Mouse (Mus musculus): ENCODE data around the gene Dnajc14. TPM values are rescaled to one million over a fixed set of nuclear protein-coding genes. Genes with fewer than 3 reads are reported as not detected.
A peak's percentile ranks its signal among the peaks of the same experiment; 100 is the strongest.

The Dnajc14 gene
- polyA plus RNA-seq, 1 experiment from 2014 or later, result 40.3 TPM

DNA sequence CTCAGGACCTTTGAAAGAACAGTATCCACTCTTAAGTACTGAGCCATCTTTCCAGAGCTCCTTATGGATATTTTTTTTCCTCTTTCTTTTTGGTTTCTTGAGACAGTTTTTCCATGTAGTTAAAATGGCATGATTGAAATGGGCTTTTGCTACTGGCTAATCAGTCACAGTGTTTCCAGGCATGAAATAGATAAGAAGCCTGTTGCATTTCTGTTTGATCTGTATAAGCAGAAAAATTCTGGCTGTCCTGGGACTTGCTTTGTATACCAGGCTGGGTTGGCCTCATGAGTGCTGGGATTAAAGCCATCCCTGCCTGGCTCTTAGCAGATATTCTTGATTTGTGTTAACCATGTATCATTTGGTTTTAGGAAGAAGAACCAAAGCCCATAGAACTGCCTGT lies 35.6 kb downstream of the Dnajc14 start:
- Histone ChIP-seq H3K9me3 (ENCODE audit: control insufficient read depth, low read length) (no peaks in the 10 kb centered on the region), H3K27ac (ENCODE audit: low read depth, low read length) (no peak overlapping the region), H3K4me3 (ENCODE audit: low read depth, low read length) (no peak overlapping the region), H3K4me2 (no peak overlapping the region), H3K9ac (ENCODE audit: low read length) (no peak overlapping the region), H3K4me1 (ENCODE audit: control insufficient read depth, insufficient read depth, low read length) (no peaks in the 10 kb centered on the region), H3K36me3 (ENCODE audit: control insufficient read depth, insufficient read depth, low read length) (peaks cover 3% of the 10 kb centered on the region; the same call in 1 of the 2 replicates), H3K27me3 (ENCODE audit: control insufficient read depth, insufficient read depth, low read length) (no peaks in the 10 kb centered on the region)
- ATAC-seq (ENCODE audit: low FRiP score) (no peak), DNase-seq (ENCODE audit: low spot score, missing footprints) (no peak)

GRCm38 (mm10) chr10:128840612-128841011 lies 36.8 kb downstream of the Dnajc14 start:
- no peak overlapping the region for H3K4me3 ChIP-seq (ENCODE audit: low read depth, low read length)
- no peaks in the 10 kb centered on the region for H3K4me1 ChIP-seq (ENCODE audit: control insufficient read depth, insufficient read depth, low read length)
- no peaks in the 10 kb centered on the region for H3K27me3 ChIP-seq (ENCODE audit: control insufficient read depth, insufficient read depth, low read length)
- no peaks in the 10 kb centered on the region for H3K9me3 ChIP-seq (ENCODE audit: control insufficient read depth, low read length)
- no peak for ATAC-seq (ENCODE audit: low FRiP score)
- no peak for DNase-seq (ENCODE audit: low spot score, missing footprints)
- H3K9ac ChIP-seq (ENCODE audit: low read length), result no peak overlapping the region
- no peak overlapping the region for H3K27ac ChIP-seq (ENCODE audit: low read depth, low read length)
- H3K4me2 ChIP-seq, result no peak overlapping the region
- H3K36me3 ChIP-seq (ENCODE audit: control insufficient read depth, insufficient read depth, low read length), result peaks cover 3% of the 10 kb centered on the region; the same call in 1 of the 2 replicates

DNA sequence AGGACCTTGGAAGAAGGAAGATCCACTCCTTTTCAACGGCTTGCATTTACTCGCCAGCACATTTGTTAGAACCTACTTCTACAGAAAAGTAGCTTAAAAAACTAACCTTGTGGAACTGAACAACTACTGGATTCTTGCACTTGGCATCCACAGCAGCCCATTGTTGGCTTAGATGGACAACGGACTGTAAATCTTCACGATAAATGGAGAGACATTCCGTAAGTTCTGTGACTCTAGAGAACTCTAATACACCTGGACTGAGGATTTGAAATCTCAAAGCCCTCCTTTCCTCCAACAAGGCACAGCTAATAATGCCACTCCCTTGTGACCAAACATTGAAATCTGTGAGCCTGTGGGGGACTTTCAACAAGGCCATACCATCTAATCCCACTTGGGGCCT lies 39.4 kb downstream of the Dnajc14 start:
- no peak overlapping the region for H3K4me2 ChIP-seq
- H3K4me3 ChIP-seq (ENCODE audit: low read depth, low read length), result no peak overlapping the region
- no peak overlapping the region for H3K9ac ChIP-seq (ENCODE audit: low read length)
- no peaks in the 10 kb centered on the region for H3K27me3 ChIP-seq (ENCODE audit: control insufficient read depth, insufficient read depth, low read length)
- no peaks in the 10 kb centered on the region for H3K9me3 ChIP-seq (ENCODE audit: control insufficient read depth, low read length)
- peaks cover 4% of the 10 kb centered on the region; the same call in 1 of the 2 replicates for H3K36me3 ChIP-seq (ENCODE audit: control insufficient read depth, insufficient read depth, low read length)
- DNase-seq (ENCODE audit: low spot score, missing footprints), result peak; percentile 85
- H3K4me1 ChIP-seq (ENCODE audit: control insufficient read depth, insufficient read depth, low read length), result no peaks in the 10 kb centered on the region
- 95% methylated on average over 5 of the region's 5 CpGs for WGBS
- no peak for ATAC-seq (ENCODE audit: low FRiP score)
- no peak overlapping the region for H3K27ac ChIP-seq (ENCODE audit: low read depth, low read length)

GRCm38 (mm10) chr10:128845516-128845915 lies 41.7 kb downstream of the Dnajc14 start:
- 62% methylated on average over 2 of the region's 2 CpGs for WGBS
- Histone ChIP-seq H3K9ac (ENCODE audit: low read length) (no peak overlapping the region), H3K4me3 (ENCODE audit: low read depth, low read length) (no peak overlapping the region), H3K4me2 (no peak overlapping the region), H3K9me3 (ENCODE audit: control insufficient read depth, low read length) (no peaks in the 10 kb centered on the region), H3K27ac (ENCODE audit: low read depth, low read length) (no peak overlapping the region), H3K27me3 (ENCODE audit: control insufficient read depth, insufficient read depth, low read length) (no peaks in the 10 kb centered on the region), H3K4me1 (ENCODE audit: control insufficient read depth, insufficient read depth, low read length) (no peaks in the 10 kb centered on the region), H3K36me3 (ENCODE audit: control insufficient read depth, insufficient read depth, low read length) (peaks cover 4% of the 10 kb centered on the region; the same call in 1 of the 2 replicates)
- ATAC-seq (ENCODE audit: low FRiP score) (no peak), DNase-seq (ENCODE audit: low spot score, missing footprints) (peak; percentile 88)

DNA sequence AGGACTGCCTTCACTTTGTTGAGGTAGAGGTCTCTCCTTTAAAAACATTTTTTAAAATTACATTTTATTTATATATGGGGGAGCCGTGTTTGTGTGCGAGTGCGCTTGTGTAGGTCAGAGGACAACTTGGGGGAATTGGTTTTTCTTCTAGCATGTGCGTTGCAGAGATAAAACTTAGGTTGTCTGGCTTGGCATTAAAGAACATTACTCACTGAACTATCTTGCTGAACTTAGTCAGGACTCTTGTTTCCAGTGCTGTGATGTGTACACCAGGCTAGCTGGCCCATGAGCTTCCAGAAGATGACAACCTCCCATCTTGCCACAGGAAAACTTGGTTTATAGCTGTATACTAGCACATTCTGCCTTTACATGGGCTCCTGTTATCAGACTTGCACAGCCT lies 42.8 kb downstream of the Dnajc14 start:
- peaks cover 4% of the 10 kb centered on the region; the same call in 1 of the 2 replicates for H3K36me3 ChIP-seq (ENCODE audit: control insufficient read depth, insufficient read depth, low read length)
- ATAC-seq (ENCODE audit: low FRiP score), result no peak
- 97% methylated on average over 4 of the region's 4 CpGs for WGBS

DNA sequence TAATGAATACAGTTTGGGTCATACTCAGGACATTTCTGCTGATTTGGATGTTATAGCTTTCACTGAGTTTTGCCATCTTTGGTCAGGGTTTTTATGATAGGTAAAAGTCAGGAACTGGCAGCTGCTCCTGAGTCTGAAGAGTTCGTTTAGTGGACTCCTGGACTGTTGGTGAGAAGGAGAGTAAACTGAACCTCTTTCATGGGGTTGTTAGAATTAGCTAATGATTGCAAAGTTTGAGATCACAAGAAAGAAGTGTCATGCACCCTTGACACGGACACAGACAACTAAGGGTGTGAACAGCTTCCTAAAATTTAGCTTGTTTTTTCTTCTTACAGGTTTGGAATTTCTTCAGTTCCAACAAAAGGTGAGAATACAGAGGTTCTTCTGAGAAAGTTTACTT lies 44.6 kb downstream of the Dnajc14 start:
- ATAC-seq (ENCODE audit: low FRiP score), result no peak
- H3K9ac ChIP-seq (ENCODE audit: low read length), result no peak overlapping the region
- no peaks in the 10 kb centered on the region for H3K9me3 ChIP-seq (ENCODE audit: control insufficient read depth, low read length)
- no peak for DNase-seq (ENCODE audit: low spot score, missing footprints)
- no peak overlapping the region for H3K4me2 ChIP-seq
- WGBS, result 80% methylated on average over 2 of the region's 2 CpGs
- no peak overlapping the region for H3K27ac ChIP-seq (ENCODE audit: low read depth, low read length)
- H3K4me3 ChIP-seq (ENCODE audit: low read depth, low read length), result no peak overlapping the region
- H3K36me3 ChIP-seq (ENCODE audit: control insufficient read depth, insufficient read depth, low read length), result peaks cover 6% of the 10 kb centered on the region; the same call in 1 of the 2 replicates
- no peaks in the 10 kb centered on the region for H3K27me3 ChIP-seq (ENCODE audit: control insufficient read depth, insufficient read depth, low read length)
- no peaks in the 10 kb centered on the region for H3K4me1 ChIP-seq (ENCODE audit: control insufficient read depth, insufficient read depth, low read length)

More for the DNA sequence above, 42.8 kb downstream of the Dnajc14 start:
- Histone ChIP-seq H3K27ac (ENCODE audit: low read depth, low read length) (no peak overlapping the region), H3K4me1 (ENCODE audit: control insufficient read depth, insufficient read depth, low read length) (no peaks in the 10 kb centered on the region), H3K27me3 (ENCODE audit: control insufficient read depth, insufficient read depth, low read length) (no peaks in the 10 kb centered on the region), H3K4me2 (no peak overlapping the region), H3K4me3 (ENCODE audit: low read depth, low read length) (no peak overlapping the region), H3K9me3 (ENCODE audit: control insufficient read depth, low read length) (no peaks in the 10 kb centered on the region), H3K9ac (ENCODE audit: low read length) (no peak overlapping the region)
- DNase-seq (ENCODE audit: low spot score, missing footprints), result peak; percentile 76

DNA sequence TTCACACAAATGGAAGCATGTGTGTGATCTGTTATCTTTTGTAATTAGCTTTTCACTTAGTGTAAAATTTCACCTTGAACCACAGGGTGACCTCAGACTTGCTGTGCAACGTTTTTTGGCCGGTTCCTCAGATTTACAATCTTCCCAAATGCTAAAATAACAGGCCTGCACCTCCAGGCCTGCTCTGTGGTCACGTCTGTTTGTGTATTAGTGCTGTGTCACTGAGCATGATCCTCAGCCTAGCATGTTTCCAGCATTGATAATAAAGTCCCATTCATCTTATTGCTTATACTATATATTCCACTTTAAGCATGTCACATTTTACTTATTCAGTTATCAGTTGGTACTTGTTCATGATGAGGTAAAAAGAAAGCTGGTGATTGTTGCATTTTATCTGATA lies 46.5 kb downstream of the Dnajc14 start:
- ATAC-seq (ENCODE audit: low FRiP score) (no peak), DNase-seq (ENCODE audit: low spot score, missing footprints) (peak; percentile 8)
- Histone ChIP-seq H3K27ac (ENCODE audit: low read depth, low read length) (no peak overlapping the region), H3K9me3 (ENCODE audit: control insufficient read depth, low read length) (no peaks in the 10 kb centered on the region), H3K4me1 (ENCODE audit: control insufficient read depth, insufficient read depth, low read length) (no peaks in the 10 kb centered on the region), H3K4me3 (ENCODE audit: low read depth, low read length) (no peak overlapping the region), H3K9ac (ENCODE audit: low read length) (no peak overlapping the region), H3K27me3 (ENCODE audit: control insufficient read depth, insufficient read depth, low read length) (no peaks in the 10 kb centered on the region), H3K36me3 (ENCODE audit: control insufficient read depth, insufficient read depth, low read length) (peaks cover 6% of the 10 kb centered on the region; the same call in 1 of the 2 replicates), H3K4me2 (no peak overlapping the region)
- 76% methylated on average over 3 of the region's 3 CpGs for WGBS

- no peak overlapping the region for H3K27ac ChIP-seq (ENCODE audit: low read depth, low read length)
- ATAC-seq (ENCODE audit: low FRiP score) (no peak), DNase-seq (ENCODE audit: low spot score, missing footprints) (peak; percentile 12)
- H3K4me1 ChIP-seq (ENCODE audit: control insufficient read depth, insufficient read depth, low read length), result no peaks in the 10 kb centered on the region
- no peaks in the 10 kb centered on the region for H3K27me3 ChIP-seq (ENCODE audit: control insufficient read depth, insufficient read depth, low read length)
- H3K4me2 ChIP-seq, result no peak overlapping the region
- H3K36me3 ChIP-seq (ENCODE audit: control insufficient read depth, insufficient read depth, low read length), result peaks cover 4% of the 10 kb centered on the region; the same call in 1 of the 2 replicates
- H3K4me3 ChIP-seq (ENCODE audit: low read depth, low read length), result no peak overlapping the region
- H3K9me3 ChIP-seq (ENCODE audit: control insufficient read depth, low read length), result no peaks in the 10 kb centered on the region
- no peak overlapping the region for H3K9ac ChIP-seq (ENCODE audit: low read length)
These were observed 57.3 kb downstream of the Dnajc14 start for GRCm38 (mm10) chr10:128861176-128861575.

GRCm38 (mm10) chr10:128866042-128866441 lies 62.2 kb downstream of the Dnajc14 start:
- peaks cover 6% of the 10 kb centered on the region; the same call in 1 of the 2 replicates for H3K36me3 ChIP-seq (ENCODE audit: control insufficient read depth, insufficient read depth, low read length)
- H3K27ac ChIP-seq (ENCODE audit: low read depth, low read length), result no peak overlapping the region
- WGBS, result 90% methylated on average over 3 of the region's 3 CpGs
- H3K9me3 ChIP-seq (ENCODE audit: control insufficient read depth, low read length), result no peaks in the 10 kb centered on the region
- DNase-seq (ENCODE audit: low spot score, missing footprints) (no peak), ATAC-seq (ENCODE audit: low FRiP score) (no peak)
- no peak overlapping the region for H3K4me3 ChIP-seq (ENCODE audit: low read depth, low read length)
- H3K4me1 ChIP-seq (ENCODE audit: control insufficient read depth, insufficient read depth, low read length), result no peaks in the 10 kb centered on the region
- no peak overlapping the region for H3K4me2 ChIP-seq
- no peaks in the 10 kb centered on the region for H3K27me3 ChIP-seq (ENCODE audit: control insufficient read depth, insufficient read depth, low read length)
- no peak overlapping the region for H3K9ac ChIP-seq (ENCODE audit: low read length)

GRCm38 (mm10) chr10:128866518-128866917 lies 62.7 kb downstream of the Dnajc14 start:
- H3K4me2 ChIP-seq, result no peak overlapping the region
- no peak for DNase-seq (ENCODE audit: low spot score, missing footprints)
- no peaks in the 10 kb centered on the region for H3K4me1 ChIP-seq (ENCODE audit: control insufficient read depth, insufficient read depth, low read length)
- H3K4me3 ChIP-seq (ENCODE audit: low read depth, low read length), result no peak overlapping the region
- no peak overlapping the region for H3K9ac ChIP-seq (ENCODE audit: low read length)
- 91% methylated on average over 1 of the region's 1 CpGs for WGBS
- peaks cover 6% of the 10 kb centered on the region; the same call in 1 of the 2 replicates for H3K36me3 ChIP-seq (ENCODE audit: control insufficient read depth, insufficient read depth, low read length)
- no peaks in the 10 kb centered on the region for H3K27me3 ChIP-seq (ENCODE audit: control insufficient read depth, insufficient read depth, low read length)
- no peaks in the 10 kb centered on the region for H3K9me3 ChIP-seq (ENCODE audit: control insufficient read depth, low read length)
- no peak overlapping the region for H3K27ac ChIP-seq (ENCODE audit: low read depth, low read length)
- ATAC-seq (ENCODE audit: low FRiP score), result no peak
